Mouse (Mus musculus) MEL (cell line): Measurements from ENCODE around the gene Ifrd1.
"Not testable (repeated sequence)": the region's sequence is repeated elsewhere in the genome, so short reads cannot be mapped to it uniquely, and the experiment has no call there.

Source experiments
- CHD1 ChIP-seq: IDR thresholded peaks from 2 replicates; pipeline ENCODE4 v1.6.1; 2012; ENCODE audit warnings: low read depth, mild to moderate bottlenecking, inconsistent platforms, low read length, improper control_type of control experiment
- CHD2 ChIP-seq: IDR thresholded peaks from 2 replicates; pipeline ENCODE4 v1.6.1; 2011; ENCODE audit warnings: low read length, improper control_type of control experiment
- CTCF ChIP-seq, 3 experiments: IDR thresholded peaks in 2 of 3; conservative IDR thresholded peaks in 1 of 3; 2 replicates each; pipeline ENCODE4 v1.5.1; 2011 to 2012; ENCODE audit warnings: low read length in 3 of 3, low read depth in 2 of 3, mild to moderate bottlenecking in 2 of 3, improper control_type of control experiment in 1 of 3, inconsistent platforms in 1 of 3, mixed read lengths in 1 of 3, moderate library complexity in 1 of 3; ENCODE audit not compliant: control insufficient read depth in 1 of 3, insufficient read depth in 1 of 3, poor library complexity in 1 of 3, severe bottlenecking in 1 of 3
- EP300 ChIP-seq, 2 experiments: IDR thresholded peaks; 2 replicates each; pipeline ENCODE4 v1.6.1; 2011; ENCODE audit warnings: improper control_type of control experiment in 2 of 2, low read length in 2 of 2, low read depth in 1 of 2, mild to moderate bottlenecking in 1 of 2
- MAX ChIP-seq: IDR thresholded peaks from 2 replicates; pipeline ENCODE4 v1.6.1; 2011; ENCODE audit warnings: low read length, improper control_type of control experiment
- MXI1 ChIP-seq: IDR thresholded peaks from 2 replicates; pipeline ENCODE4 v1.6.1; 2011; ENCODE audit warnings: mild to moderate bottlenecking, low read depth, low read length, improper control_type of control experiment
- MYC ChIP-seq: IDR thresholded peaks from 2 replicates; pipeline ENCODE4 v1.6.1; 2011; ENCODE audit warnings: low read depth, mild to moderate bottlenecking, low read length, improper control_type of control experiment, moderate library complexity
- NELFE ChIP-seq: IDR thresholded peaks from 2 replicates; pipeline ENCODE4 v1.6.1; 2011; ENCODE audit warnings: low read depth, low read length, improper control_type of control experiment
- POLR2A ChIP-seq, 2 experiments: IDR thresholded peaks; 2 replicates each; pipeline ENCODE4 v1.6.1; 2011 to 2012; ENCODE audit warnings: low read length in 2 of 2, mild to moderate bottlenecking in 2 of 2, control low read depth in 1 of 2, improper control_type of control experiment in 1 of 2, low read depth in 1 of 2, moderate library complexity in 1 of 2; ENCODE audit not compliant: control insufficient read depth in 1 of 2, insufficient read depth in 1 of 2, poor library complexity in 1 of 2
- POLR2AphosphoS2 ChIP-seq: IDR thresholded peaks from 2 replicates; pipeline ENCODE4 v1.6.1; 2011; ENCODE audit warnings: low read length, improper control_type of control experiment
- SIN3A ChIP-seq: IDR thresholded peaks from 2 replicates; pipeline ENCODE4 v1.6.1; 2012; ENCODE audit warnings: low read length, improper control_type of control experiment, inconsistent platforms
- TCF12 ChIP-seq: IDR thresholded peaks from 2 replicates; pipeline ENCODE4 v1.6.1; 2014; ENCODE audit warnings: low read depth, mild to moderate bottlenecking, inconsistent platforms, low read length, improper control_type of control experiment, moderate library complexity
- USF1 ChIP-seq: IDR thresholded peaks from 2 replicates; pipeline ENCODE4 v1.6.1; 2014; ENCODE audit warnings: low read depth, mild to moderate bottlenecking, inconsistent platforms, low read length, improper control_type of control experiment, moderate library complexity
- USF2 ChIP-seq, 2 experiments: IDR thresholded peaks; 2 replicates each; pipeline ENCODE4 v1.6.1; 2011 to 2012; ENCODE audit warnings: improper control_type of control experiment in 2 of 2, low read length in 2 of 2, borderline replicate concordance in 1 of 2, inconsistent platforms in 1 of 2, low read depth in 1 of 2, mild to moderate bottlenecking in 1 of 2; ENCODE audit not compliant: insufficient read depth in 1 of 2

DNA sequence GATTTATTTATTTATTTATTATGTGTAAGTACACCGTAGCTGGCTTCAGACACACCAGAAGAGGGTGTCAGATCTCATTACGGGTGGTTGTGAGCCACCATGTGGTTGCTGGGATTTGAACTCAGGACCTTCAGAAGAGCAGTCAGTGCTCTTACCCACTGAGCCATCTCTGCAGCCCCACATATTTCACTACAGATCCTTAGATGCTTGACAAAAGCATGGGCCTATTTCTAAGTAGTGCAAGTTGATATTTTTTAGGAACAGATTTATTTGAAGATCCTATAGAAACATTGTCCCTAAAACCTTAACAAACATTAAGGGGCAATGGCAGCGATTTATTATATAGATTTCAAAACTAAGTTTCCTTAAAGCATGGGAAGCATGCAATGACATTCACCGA lies 7.0 kb upstream of the Ifrd1 start:
- not testable (repeated sequence) for TF ChIP-seq CTCF (IDR thresholded peaks at IDR 0.05 in 2 of 3, conservative IDR thresholded peaks at IDR 0.05 in 1 of 3; ENCODE audit: control insufficient read depth in 1 of 3, insufficient read depth in 1 of 3, low read depth in 2 of 3, low read length in 3 of 3, poor library complexity in 1 of 3, severe bottlenecking in 1 of 3); CHD2; EP300 (IDR thresholded peaks at IDR 0.05; ENCODE audit: low read depth in 1 of 2, low read length in 2 of 2); POLR2A (IDR thresholded peaks at IDR 0.05; ENCODE audit: control insufficient read depth in 1 of 2, insufficient read depth in 1 of 2, low read depth in 1 of 2, low read length in 2 of 2, poor library complexity in 1 of 2); MAX; USF2 (IDR thresholded peaks at IDR 0.05; ENCODE audit: borderline replicate concordance in 1 of 2, insufficient read depth in 1 of 2, low read depth in 1 of 2, low read length in 2 of 2); TCF12; MYC; NELFE; MXI1; SIN3A; USF1; CHD1; POLR2AphosphoS2
